Mouse (Mus musculus): Measurements from ENCODE around the gene Aprt. TPM values are rescaled to one million over a fixed set of nuclear protein-coding genes. Genes with fewer than 3 reads are reported as not detected.

Gene Aprt
- polyA plus RNA-seq, 1 experiment from 2014 or later, result 295 TPM

Small RNAs within 50 kb of the gene (microRNA-seq; reads per million reads assigned to microRNA genes)
- not detected for gene Mir6396

Other genes with a start within 250 kb of the Aprt start
- 0.12 and 0.14 TPM in 2 replicates for gene Trhr2, start 216.2 kb downstream of the Aprt start, polyA plus RNA-seq (2015; fragmentation: Nextera tagmentation; extraction: Ambion mirVana)
- gene Zc3h18, start 200.3 kb downstream of the Aprt start, polyA plus RNA-seq (2015; fragmentation: Nextera tagmentation; extraction: Ambion mirVana), result 46.8 and 47.5 TPM in 2 replicates
- 0.22 TPM in 1 of 2 replicates, not detected in the other for gene Il17c, start 154.9 kb downstream of the Aprt start, polyA plus RNA-seq (2015; fragmentation: Nextera tagmentation; extraction: Ambion mirVana)
- 183 and 190 TPM in 2 replicates for gene Cyba, start 144.0 kb downstream of the Aprt start, polyA plus RNA-seq (2015; fragmentation: Nextera tagmentation; extraction: Ambion mirVana)
- 36.8 and 37.3 TPM in 2 replicates for gene Mvd, start 133.5 kb downstream of the Aprt start, polyA plus RNA-seq (2015; fragmentation: Nextera tagmentation; extraction: Ambion mirVana)
- 0.84 and 3.3 TPM in 2 replicates for gene Snai3, start 116.2 kb downstream of the Aprt start, polyA plus RNA-seq (2015; fragmentation: Nextera tagmentation; extraction: Ambion mirVana)
- gene Rnf166, start 100.8 kb downstream of the Aprt start, polyA plus RNA-seq (2015; fragmentation: Nextera tagmentation; extraction: Ambion mirVana), result 49.4 and 51.0 TPM in 2 replicates
- gene Ctu2, start 100.8 kb downstream of the Aprt start, polyA plus RNA-seq (2015; fragmentation: Nextera tagmentation; extraction: Ambion mirVana), result 40.8 and 47.6 TPM in 2 replicates
- 17.5 and 23.3 TPM in 2 replicates for gene Piezo1, start 25.6 kb downstream of the Aprt start, polyA plus RNA-seq (2015; fragmentation: Nextera tagmentation; extraction: Ambion mirVana)
- 31.8 and 36.1 TPM in 2 replicates for gene Cdt1, start 8.9 kb downstream of the Aprt start, polyA plus RNA-seq (2015; fragmentation: Nextera tagmentation; extraction: Ambion mirVana)
- 12.0 and 16.6 TPM in 2 replicates for gene Galns, start 34.6 kb upstream of the Aprt start, polyA plus RNA-seq (2015; fragmentation: Nextera tagmentation; extraction: Ambion mirVana)
- 48.9 and 60.1 TPM in 2 replicates for gene Trappc2l, start 34.7 kb upstream of the Aprt start, polyA plus RNA-seq (2015; fragmentation: Nextera tagmentation; extraction: Ambion mirVana)
- not detected in 2 replicates for gene Pabpn1l, start 45.8 kb upstream of the Aprt start, polyA plus RNA-seq (2015; fragmentation: Nextera tagmentation; extraction: Ambion mirVana)
- 4.6 and 5.1 TPM in 2 replicates for gene Cbfa2t3, start 122.2 kb upstream of the Aprt start, polyA plus RNA-seq (2015; fragmentation: Nextera tagmentation; extraction: Ambion mirVana)
- 17.6 and 18.1 TPM in 2 replicates for gene Acsf3, start 198.6 kb upstream of the Aprt start, polyA plus RNA-seq (2015; fragmentation: Nextera tagmentation; extraction: Ambion mirVana)